Mouse (Mus musculus): Measurements from ENCODE around the gene Mfap3l. TPM values are rescaled to one million over a fixed set of nuclear protein-coding genes. Genes with fewer than 3 reads are reported as not detected.
"Not testable (repeated sequence)": the region's sequence is repeated elsewhere in the genome, so short reads cannot be mapped to it uniquely, and the experiment has no call there.

Mfap3l gene
- polyA plus RNA-seq (2012; rRNA removed): 38.3 and 39.8 TPM in 2 replicates

DNA sequence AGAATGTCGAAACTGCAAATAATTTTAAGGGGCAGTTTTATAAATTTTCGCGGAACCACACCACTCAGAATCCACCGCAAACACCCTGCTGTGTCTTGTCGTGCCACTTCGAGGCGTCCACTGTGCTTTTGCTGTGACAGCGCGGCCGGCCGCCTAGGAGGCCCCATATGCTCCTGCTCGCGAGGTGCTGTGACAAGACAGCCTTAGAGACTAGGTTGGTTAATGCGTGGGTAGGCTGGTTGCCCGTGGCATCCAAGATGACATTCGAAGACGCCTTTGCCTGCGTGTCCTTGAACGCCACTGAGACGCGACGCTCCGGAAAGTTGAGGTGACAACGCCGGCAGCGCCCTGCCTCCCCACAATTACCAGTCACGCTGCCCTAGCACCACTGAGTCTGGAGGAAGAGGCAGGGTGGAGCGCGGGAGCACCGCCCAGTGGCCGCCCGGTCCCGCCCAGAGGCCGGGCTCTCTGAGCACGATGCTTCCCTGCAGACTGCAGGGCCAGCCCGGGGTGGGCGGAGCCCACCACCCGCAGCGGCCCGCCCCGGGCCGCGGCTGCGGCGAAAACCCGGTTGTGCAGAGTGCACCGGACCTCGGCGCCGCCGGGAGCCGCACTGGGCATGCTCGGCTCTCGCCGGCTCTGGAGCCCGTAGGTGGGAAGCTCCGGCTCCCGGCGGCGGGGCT, at the start of gene Mfap3l:
Mfap3l (plus strand) TSS at position 578 of the 683 bp plus-strand sequence.
- peak; percentile 91 to 94 for DNase-seq (ENCODE audit: extremely low spot score in 1 of 2, low spot score in 1 of 2)

DNA sequence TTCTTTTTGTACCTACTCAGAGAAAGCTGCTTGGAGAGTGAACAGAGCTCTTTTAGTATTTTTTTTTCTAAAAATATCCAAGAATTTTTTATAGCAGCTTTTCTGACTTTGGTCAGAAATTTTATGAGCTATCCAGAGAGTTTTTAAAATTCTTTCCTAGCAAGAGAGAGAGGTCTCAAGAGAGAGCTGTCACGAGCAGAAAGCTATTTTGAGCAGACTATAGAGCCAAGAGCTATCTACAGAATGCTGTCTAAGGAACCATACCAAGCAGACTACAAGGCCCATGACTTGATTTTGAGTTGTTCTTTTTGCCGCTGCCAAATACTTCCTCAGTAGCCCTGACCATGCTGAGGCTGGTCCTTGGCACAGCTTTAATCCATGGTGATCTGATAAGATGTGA, 49.3 kb upstream of the Mfap3l start:
- no peak for DNase-seq (ENCODE audit: extremely low spot score in 1 of 2, low spot score in 1 of 2)

DNA sequence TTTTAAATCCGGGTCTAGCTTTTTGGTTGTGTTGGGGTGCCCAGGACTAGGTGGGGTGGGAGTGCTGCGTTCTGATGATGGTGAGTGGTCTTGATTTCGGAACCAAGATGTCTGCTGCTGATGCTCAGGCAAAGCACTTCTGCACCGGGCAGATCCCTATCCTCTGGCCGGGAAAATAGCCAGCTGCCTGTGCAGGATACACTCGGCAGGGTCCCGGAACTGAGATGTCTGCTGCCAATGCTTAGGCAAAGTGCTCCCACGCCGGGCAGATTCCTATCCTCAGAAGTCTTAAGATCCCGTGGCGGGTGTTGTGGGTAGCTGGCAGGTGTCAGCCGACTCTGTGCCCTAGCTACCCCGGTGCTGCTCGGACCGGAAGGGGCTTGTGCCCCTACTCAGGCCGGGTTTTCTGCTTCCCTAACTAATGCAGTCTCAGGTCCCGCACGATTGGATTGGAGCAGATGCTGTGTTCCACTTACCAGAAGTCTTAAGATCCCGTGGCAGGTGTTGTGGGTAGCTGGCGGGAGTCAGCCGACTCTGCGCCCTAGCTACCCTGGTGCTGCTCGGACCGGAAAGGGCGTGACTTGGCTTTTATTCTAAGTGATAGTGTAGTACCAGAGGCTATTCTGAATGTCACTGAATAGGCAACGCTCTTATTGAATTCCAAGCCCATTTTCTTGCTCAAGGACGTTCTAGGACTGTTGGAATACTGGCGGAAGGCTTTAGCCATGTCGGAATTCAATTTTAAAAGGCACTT, 41.1 kb upstream of the Mfap3l start:
- DNase-seq (ENCODE audit: extremely low spot score in 1 of 2, low spot score in 1 of 2): not testable (repeated sequence)

DNA sequence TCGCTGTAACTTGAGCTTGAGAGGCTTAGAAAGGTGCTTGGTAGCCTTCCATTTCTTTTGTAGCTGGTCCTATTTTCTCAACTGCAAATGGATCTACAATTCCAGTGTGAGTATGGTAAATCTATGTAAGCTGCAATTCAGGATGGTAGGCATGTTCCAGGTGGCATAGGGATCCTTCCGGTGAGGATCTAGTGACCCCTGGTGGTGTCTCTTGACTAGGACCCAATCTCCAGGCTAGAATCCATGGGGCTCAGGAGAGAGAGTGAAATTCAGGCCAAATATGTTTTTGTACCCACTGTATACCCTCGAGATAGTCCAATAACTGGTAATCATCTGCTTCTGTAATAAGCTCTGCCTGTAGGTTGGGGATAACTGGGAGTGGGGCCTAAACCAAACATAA, 37.9 kb upstream of the Mfap3l start:
- peak; percentile 18 to 82 for DNase-seq (ENCODE audit: extremely low spot score in 1 of 2, low spot score in 1 of 2)

DNA sequence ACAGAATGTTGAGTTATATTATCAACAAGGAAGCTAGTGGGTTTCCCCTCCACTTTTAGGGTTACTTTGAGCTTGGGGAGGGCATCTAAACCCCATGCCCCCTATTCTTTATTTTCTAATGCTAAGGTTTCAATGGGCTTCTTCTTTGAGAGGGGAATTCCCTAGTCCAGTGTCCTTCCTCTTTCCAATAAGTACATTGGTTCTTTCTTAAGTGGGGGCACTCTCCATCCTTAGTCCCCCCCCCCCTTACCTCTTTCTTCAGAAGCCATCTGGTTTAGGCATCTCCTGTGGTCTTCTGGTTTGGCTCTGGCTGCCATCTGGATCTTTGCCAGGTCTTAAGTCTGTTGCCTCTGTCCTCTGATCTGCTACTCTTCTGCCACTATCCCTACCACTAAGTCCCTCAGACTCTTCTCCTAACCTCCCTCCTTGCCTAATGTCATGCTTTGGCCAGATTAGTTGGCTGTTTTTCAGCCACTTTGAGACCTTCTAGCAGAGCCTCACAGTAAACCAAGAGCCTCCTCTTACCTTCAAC, 21.0 kb upstream of the Mfap3l start:
- DNase-seq (ENCODE audit: extremely low spot score in 1 of 2, low spot score in 1 of 2): no peak

DNA sequence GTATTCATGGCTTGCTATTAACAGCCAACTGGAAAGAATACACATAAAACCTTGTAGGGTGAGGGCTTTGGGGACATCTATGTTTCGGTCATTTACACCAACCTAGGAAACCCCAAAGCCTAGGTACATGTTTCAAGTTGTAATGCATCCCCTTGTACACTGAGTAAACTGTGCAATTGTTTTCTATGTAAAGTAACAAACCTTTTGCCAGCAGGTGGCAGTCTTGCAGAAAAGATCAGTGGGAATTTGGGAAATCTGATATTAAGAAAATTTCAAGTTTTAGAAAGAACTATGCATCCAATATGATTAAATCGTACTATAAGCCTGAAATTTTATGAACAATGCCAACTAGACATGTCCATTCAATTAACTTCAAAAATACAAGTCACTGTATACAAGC, 15.7 kb upstream of the Mfap3l start:
- DNase-seq (ENCODE audit: extremely low spot score in 1 of 2, low spot score in 1 of 2): peak in 1 of 2 experiments; percentile 75

DNA sequence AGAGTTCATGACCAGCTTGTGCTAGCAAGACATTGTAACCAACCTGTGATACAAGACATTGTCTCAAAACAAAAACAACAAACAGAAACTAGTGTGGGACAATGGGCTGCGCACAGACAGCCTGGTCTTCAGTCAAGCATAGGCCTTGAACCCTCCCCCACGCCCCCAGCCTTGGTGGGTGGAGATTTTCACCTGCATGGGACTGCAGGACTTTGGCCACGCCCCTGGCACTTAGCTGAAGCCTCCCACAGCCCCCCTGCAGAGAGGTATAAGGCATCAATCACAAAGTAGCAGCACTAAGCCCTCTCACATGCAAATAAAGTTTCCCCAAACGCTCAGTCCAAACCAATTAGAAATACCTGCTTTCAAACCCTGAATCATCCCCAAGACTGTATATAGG, 11.1 kb upstream of the Mfap3l start:
- DNase-seq (ENCODE audit: extremely low spot score in 1 of 2, low spot score in 1 of 2): no peak

DNA sequence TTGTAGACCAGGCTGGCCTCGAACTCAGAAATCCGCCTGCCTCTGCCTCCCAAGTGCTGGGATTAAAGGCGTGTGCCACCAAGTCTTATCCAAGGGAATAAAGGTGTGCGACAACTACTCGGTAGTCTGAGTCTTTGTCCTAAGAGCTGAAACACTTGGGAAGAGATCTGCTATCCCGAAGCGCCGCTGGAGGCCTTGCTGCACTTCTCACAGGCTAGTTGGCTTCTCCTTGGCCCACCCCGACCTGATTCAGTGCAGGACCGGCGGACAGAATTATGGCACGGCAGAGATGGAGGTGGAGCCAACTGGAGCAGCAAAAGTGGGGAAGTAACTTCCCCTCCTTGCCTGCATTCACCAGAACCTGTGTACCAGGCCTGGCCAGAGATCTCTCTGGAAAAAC, 10.6 kb upstream of the Mfap3l start:
- no peak for DNase-seq (ENCODE audit: extremely low spot score in 1 of 2, low spot score in 1 of 2)

DNA sequence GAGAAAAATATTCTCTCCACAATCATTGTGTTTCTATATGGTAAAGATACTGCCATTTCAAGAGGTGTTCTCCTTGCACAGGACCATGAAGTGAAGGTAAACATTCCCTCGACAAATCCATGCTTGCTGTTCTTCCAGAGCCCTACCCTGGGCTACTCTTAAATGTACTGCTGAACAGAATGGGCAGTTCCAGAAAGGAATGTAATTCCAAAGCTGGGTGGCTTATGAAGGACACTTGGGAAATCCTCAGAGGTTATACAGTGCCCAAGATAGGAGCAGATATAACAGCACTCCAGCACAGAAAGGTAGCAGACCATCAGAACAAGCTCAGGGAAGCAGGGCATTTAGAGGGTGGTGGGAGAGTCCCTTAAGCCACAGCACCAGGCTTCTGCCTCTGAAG, 9.2 kb upstream of the Mfap3l start:
- no peak for DNase-seq (ENCODE audit: extremely low spot score in 1 of 2, low spot score in 1 of 2)

DNA sequence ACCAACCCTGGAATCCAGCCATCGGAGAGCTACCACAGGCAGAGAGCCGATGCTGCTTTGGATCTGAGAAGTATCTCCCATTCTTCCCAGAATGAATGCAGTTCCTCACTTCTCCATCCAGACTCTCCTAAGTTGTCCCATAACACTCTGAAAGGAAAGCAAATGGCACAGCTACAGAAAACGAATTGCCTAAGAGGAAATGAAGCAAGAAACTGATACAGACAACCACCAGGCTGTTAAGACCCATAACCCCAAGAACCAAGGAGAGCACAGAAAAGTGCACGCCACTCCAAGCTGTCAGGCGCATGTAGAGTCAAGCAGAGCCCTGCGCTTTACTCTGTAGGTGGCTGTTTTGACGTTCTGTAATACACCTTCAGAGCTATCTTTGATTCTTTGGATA, 7.9 kb upstream of the Mfap3l start:
- no peak for DNase-seq (ENCODE audit: extremely low spot score in 1 of 2, low spot score in 1 of 2)

DNA sequence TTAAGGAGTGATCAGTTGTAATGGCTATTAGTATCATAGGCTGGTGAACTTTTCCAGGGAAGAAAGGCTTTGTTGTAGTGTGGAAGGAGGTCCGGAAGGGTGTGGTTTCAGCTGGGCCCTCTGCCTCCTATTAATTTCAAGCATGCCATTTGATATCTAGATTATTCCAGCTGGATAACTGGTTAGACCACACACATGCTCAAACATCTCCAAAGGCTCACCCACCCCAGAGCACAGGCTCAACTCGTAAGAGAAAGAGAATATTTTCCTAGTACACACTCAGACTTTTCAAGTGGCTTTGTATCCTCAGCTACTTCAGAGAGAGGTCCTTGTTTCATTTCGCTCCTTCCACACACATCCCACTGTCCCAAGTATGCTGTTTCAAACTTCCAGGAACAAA, 4.7 kb upstream of the Mfap3l start:
- no peak for DNase-seq (ENCODE audit: extremely low spot score in 1 of 2, low spot score in 1 of 2)

DNA sequence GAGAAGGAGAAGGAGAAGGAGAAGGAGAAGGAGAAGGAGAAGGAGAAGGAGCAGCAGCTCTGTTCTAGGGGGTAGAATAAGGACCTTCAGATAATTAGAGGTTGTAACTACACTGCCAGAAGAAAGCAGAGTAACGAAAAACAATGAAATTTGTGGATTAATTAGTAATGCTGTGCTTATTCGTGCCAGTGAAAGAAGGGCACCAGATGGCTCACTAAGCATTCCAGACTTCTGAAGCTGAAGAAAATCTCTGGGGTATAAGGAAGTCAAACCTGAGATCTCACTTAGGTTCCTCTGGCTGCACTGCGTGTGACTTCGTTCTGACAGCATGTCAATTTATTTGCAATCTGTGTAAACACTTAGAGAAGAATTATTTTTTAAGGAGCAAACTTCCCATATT, 3.6 kb upstream of the Mfap3l start:
- DNase-seq (ENCODE audit: extremely low spot score in 1 of 2, low spot score in 1 of 2): no peak

DNA sequence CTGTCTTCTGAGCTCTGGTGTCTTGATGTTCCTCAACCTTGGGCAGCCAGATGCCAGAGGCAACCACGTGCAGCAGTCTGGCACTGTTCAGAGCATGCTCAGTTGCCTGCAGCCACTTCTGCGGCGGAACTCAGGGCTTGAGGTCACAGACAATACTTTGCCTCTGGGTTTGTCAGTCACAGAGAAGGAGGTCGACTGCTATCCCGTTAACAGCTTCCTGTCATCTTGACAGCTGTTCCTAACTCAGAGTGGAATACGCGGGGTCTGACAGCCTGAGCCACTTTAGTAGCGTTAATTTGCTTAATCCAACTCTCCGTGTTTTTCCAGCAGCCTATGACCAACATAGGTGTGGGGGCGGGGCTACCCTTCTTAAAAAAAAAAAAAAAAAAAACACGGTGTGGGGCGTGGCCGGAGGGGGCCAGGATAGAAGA, 1.1 kb upstream of the Mfap3l start:
- DNase-seq (ENCODE audit: extremely low spot score in 1 of 2, low spot score in 1 of 2): peak; percentile 68 to 83

DNA sequence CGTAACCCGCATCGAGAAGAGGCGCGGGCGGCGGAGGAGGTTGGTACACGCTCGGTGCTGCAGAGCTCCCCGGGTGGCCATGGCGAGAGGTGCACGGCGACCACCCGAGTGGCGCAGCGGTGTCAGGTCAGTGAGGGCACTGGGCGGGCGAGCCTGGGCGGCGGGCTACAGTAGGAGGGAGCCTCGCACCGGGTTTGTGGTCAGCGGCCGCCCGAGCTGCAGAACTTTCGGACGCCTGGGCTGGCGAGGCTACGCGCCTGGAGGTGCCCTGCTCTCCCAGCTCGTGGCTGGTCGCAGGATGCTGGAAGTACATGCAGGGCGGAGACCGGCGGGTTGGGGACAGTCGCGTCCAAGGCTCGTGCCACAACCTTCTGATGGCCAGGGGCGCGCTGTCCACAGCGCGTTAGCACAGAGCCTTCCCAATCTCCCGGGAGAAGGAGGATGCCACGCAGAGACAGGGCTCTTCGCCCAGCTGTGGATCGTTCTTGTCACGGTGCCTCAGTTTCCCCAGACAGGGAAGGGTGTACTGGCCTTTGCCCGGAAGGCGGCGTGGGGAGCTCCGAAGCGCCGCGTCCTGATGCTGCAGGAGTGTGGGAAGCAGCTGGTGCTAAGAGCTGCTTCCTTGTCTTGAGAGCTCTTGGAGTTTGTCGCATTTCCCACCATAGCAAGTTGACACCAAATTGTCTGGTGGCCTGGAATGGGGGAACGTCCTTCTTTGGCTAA, 467 bp downstream of the Mfap3l start:
- DNase-seq (ENCODE audit: extremely low spot score in 1 of 2, low spot score in 1 of 2): peak in 1 of 2 experiments; percentile 53

DNA sequence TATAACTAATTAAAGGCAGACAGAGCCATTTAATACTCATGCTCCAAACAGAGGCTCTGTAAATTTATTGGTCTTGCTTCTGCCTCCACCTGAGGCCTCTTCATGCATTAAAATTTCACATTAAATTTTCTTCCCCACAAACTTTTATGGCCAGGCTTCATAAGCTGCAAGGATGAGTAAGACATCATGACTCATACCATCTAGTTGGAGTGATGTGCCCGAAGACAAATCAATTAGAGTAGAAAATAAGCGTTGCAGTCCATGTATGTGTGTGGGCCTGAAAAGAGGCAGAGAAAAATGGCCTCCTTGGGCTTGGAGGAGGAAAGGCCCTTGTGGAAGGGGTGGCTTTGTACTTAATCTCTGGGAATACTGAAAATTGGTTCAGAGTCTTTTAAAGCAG, 2.3 kb downstream of the Mfap3l start:
- no peak for DNase-seq (ENCODE audit: extremely low spot score in 1 of 2, low spot score in 1 of 2)

DNA sequence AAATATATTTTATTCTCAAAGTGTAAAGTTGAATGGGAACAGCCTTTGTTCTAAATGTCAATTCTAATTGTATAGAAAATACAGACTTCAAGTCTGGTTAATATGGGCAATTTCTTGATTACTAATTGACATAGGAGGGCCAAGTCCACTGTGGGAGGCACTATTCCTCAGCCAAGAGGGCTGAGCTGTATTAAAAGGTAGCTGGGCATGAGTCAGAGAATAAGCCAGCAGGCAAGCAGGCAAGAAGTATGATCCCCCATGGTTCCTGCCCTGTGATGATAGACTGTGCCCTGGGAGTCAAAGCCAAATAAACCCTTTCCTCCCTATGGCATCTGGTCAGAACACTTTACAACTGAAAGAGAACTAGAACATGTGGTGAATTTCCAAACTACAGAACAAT, 3.2 kb downstream of the Mfap3l start:
- no peak for DNase-seq (ENCODE audit: extremely low spot score in 1 of 2, low spot score in 1 of 2)

DNA sequence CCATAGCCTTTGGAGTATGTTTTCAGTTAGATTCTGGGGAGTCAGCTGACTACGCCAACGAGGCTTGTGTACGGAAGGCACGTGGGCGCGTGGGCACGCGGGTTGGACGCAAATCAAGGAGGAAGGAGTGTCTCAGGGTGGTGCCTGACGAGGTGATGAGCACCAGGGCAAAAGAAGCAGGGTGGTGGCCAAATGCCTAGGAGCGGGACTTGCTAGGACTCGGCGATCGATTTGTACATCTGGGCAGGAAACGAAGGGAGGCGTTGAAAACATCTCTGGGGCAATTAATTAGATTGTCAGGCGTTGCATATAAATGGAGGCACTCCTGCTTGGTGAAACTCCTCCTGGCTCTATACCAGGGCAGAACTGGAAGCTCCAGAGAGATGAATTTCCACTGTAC, 7.4 kb downstream of the Mfap3l start:
- peak in 1 of 2 experiments; percentile 22 for DNase-seq (ENCODE audit: extremely low spot score in 1 of 2, low spot score in 1 of 2)

DNA sequence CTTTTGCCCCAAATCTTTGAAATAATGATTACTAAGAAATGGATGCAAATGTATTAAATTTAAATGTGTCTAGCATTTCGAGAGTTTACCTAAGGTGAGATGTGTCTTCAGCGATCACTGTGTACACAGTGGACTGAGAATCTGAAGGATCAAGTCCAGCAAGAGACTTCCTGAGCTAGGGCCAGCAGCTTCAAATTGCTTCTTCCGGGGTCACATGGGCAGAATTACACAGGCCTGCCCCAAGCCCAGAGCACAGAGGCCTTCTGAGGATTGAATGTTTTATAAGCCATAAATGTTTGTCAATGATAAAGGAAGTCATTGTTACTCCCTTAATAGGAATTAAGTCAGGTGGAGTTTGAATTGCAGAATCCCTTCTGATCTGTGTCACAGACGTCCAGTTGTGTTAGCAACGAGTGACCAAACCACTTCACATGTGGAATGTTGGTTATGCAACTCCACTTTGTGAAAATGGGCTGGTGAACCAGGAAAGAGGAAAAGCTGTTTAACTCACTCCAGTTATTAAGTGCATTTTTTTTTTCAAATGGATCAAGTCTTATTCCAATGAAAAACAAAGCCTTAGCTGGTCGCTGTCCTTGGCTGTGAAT, 10.9 kb downstream of the Mfap3l start:
- DNase-seq (ENCODE audit: extremely low spot score in 1 of 2, low spot score in 1 of 2): no peak

DNA sequence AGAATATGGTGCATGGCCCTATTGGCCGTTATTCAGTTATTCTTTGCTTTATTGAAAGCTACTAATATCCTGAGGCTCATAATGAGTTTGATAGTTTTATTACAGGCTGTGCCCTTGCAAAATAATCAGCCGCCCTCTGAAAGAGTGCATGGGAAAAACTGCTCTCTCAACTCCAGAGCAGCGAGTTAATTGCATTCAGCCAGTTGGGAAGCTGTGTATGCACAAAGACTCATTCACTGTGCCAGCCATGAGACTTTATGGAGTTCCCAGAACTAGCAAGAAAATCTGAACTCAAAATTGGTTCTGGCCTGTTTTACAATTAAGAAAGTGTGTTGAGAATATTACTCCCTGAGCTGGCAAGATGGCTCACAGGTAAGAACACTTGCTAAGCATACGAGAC, 12.5 kb downstream of the Mfap3l start:
- DNase-seq (ENCODE audit: extremely low spot score in 1 of 2, low spot score in 1 of 2): no peak

DNA sequence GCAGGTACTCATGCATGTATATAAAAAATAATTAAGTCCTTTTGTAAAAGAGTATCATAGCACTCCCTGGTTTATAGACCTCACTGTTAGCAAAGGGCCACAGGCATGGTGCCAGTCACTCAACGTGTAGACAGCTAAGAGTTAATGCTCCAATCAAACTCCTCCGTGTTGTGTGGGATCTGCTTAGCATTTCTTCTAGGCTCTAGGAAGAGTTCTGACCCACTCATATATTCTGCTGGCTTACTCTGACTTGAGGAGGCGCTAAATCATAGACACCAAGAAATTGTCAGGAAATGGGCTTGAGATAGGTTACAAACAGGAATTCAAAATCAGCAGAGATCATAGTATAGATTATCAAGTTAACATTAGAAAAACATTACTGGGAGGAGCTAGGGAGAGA, 13.3 kb downstream of the Mfap3l start:
- DNase-seq (ENCODE audit: extremely low spot score in 1 of 2, low spot score in 1 of 2): peak in 1 of 2 experiments; percentile 20

DNA sequence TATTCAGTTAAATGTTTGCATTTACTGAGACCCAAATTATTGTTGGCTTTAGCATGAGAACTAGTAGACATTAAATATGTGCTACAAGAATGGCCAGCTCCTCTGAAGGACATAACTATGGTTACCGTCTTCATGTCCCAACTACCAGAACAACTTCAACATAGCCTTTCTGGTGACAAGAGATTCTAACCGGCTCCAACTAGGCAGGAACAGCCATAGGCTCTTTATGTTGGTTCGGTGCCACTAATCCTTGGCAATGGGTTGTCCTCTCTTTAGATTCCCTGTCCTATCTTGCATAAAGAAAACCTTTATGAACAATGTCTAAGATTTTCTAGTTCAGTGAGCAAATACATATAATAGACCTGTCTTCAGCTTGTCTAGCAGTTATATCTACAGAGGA, 14.7 kb downstream of the Mfap3l start:
- no peak for DNase-seq (ENCODE audit: extremely low spot score in 1 of 2, low spot score in 1 of 2)
